Mouse (Mus musculus) MEL (cell line): ENCODE measurements around the gene Olfr1161. TPM values are rescaled to one million over a fixed set of nuclear protein-coding genes. Genes with fewer than 3 reads are reported as not detected.
"Not testable (repeated sequence)": the region's sequence is repeated elsewhere in the genome, so short reads cannot be mapped to it uniquely, and the experiment has no call there.

Source experiments
- DNase-seq: peaks from one replicate; pipeline ENCODE4 v3.0.0; 2011; ENCODE audit warnings: low read depth, low spot score
- H3K27ac ChIP-seq: 2 replicates; pipeline ENCODE4 v1.5.1; 2012; ENCODE audit warnings: low read depth, mild to moderate bottlenecking, control low read depth, low read length, moderate library complexity; ENCODE audit not compliant: control insufficient read depth
- H3K27me3 ChIP-seq, 2 experiments: fragments of 150-350 bp in 1 of 2; sonication (generic) in 1 of 2; 2 replicates each; pipeline ENCODE4 v1.6.1; 2012; ENCODE audit warnings: low read length in 2 of 2, mild to moderate bottlenecking in 2 of 2, improper control_type of control experiment in 1 of 2, moderate library complexity in 1 of 2; ENCODE audit not compliant: insufficient read depth in 2 of 2, control insufficient read depth in 1 of 2
- H3K36me3 ChIP-seq, 2 experiments: 2 replicates each; pipeline ENCODE4 v1.6.1; 2012 to 2014; ENCODE audit warnings: low read length in 2 of 2, improper control_type of control experiment in 1 of 2, inconsistent platforms in 1 of 2, mild to moderate bottlenecking in 1 of 2; ENCODE audit not compliant: insufficient read depth in 2 of 2, control insufficient read depth in 1 of 2
- H3K4me1 ChIP-seq, 2 experiments: fragments of 150-350 bp in 1 of 2; sonication (generic) in 1 of 2; 2 replicates each; pipeline ENCODE4 v1.6.1; 2012; ENCODE audit warnings: low read length in 2 of 2, improper control_type of control experiment in 1 of 2, mild to moderate bottlenecking in 1 of 2; ENCODE audit not compliant: insufficient read depth in 2 of 2, control insufficient read depth in 1 of 2
- H3K4me3 ChIP-seq, 2 experiments: fragments of 150-350 bp in 1 of 2; sonication (generic) in 1 of 2; 2 replicates each; pipeline ENCODE4 v1.5.1; 2012; ENCODE audit warnings: low read depth in 2 of 2, low read length in 2 of 2, mild to moderate bottlenecking in 2 of 2, moderate library complexity in 2 of 2, control low read depth in 1 of 2, improper control_type of control experiment in 1 of 2; ENCODE audit not compliant: control insufficient read depth in 1 of 2, insufficient read depth in 1 of 2
- H3K79me2 ChIP-seq: 2 replicates; pipeline ENCODE4 v1.6.1; 2012; ENCODE audit warnings: mild to moderate bottlenecking, low read length, moderate library complexity; ENCODE audit not compliant: control insufficient read depth, poor library complexity, insufficient read depth
- H3K9ac ChIP-seq: 2 replicates; pipeline ENCODE4 v1.6.1; 2012; ENCODE audit warnings: low read depth, mild to moderate bottlenecking, control low read depth, low read length, moderate library complexity; ENCODE audit not compliant: control insufficient read depth, poor library complexity, severe bottlenecking
- H3K9me3 ChIP-seq: fragments of 150-350 bp; sonication (generic); replicated peaks from 2 replicates; pipeline ENCODE4 v1.6.1; 2012; ENCODE audit warnings: mild to moderate bottlenecking, low read length, improper control_type of control experiment, moderate library complexity; ENCODE audit not compliant: insufficient read depth
- BHLHE40 ChIP-seq: IDR thresholded peaks from 2 replicates; pipeline ENCODE4 v1.6.1; 2012; ENCODE audit warnings: low read depth, mild to moderate bottlenecking, inconsistent platforms, low read length, improper control_type of control experiment, borderline replicate concordance
- CHD2 ChIP-seq: IDR thresholded peaks from 2 replicates; pipeline ENCODE4 v1.6.1; 2011; ENCODE audit warnings: low read length, improper control_type of control experiment
- ETS1 ChIP-seq: IDR thresholded peaks from 2 replicates; pipeline ENCODE4 v1.6.1; 2012; ENCODE audit warnings: low read depth, mild to moderate bottlenecking, inconsistent platforms, low read length, improper control_type of control experiment, moderate library complexity
- GABPA ChIP-seq: IDR thresholded peaks from 2 replicates; pipeline ENCODE4 v1.6.1; 2012; ENCODE audit warnings: low read depth, mild to moderate bottlenecking, inconsistent platforms, low read length, improper control_type of control experiment, moderate library complexity
- MEF2A ChIP-seq: IDR thresholded peaks from 2 replicates; pipeline ENCODE4 v1.6.1; 2014; ENCODE audit warnings: low read depth, mild to moderate bottlenecking, inconsistent platforms, low read length, improper control_type of control experiment; ENCODE audit not compliant: poor library complexity, insufficient replicate concordance, severe bottlenecking; ENCODE audit errors: extremely low read depth
- MYB ChIP-seq: IDR thresholded peaks from 2 replicates; pipeline ENCODE4 v1.6.1; 2011; ENCODE audit warnings: mild to moderate bottlenecking, low read depth, low read length, improper control_type of control experiment
- POLR2A ChIP-seq, 2 experiments: IDR thresholded peaks; 2 replicates each; pipeline ENCODE4 v1.6.1; 2011 to 2012; ENCODE audit warnings: low read length in 2 of 2, mild to moderate bottlenecking in 2 of 2, control low read depth in 1 of 2, improper control_type of control experiment in 1 of 2, low read depth in 1 of 2, moderate library complexity in 1 of 2; ENCODE audit not compliant: control insufficient read depth in 1 of 2, insufficient read depth in 1 of 2, poor library complexity in 1 of 2
- POLR2AphosphoS2 ChIP-seq: IDR thresholded peaks from 2 replicates; pipeline ENCODE4 v1.6.1; 2011; ENCODE audit warnings: low read length, improper control_type of control experiment
- POLR2AphosphoS5 ChIP-seq: IDR thresholded peaks from 2 replicates; pipeline ENCODE4 v1.6.1; 2012; ENCODE audit warnings: low read depth, borderline replicate concordance, mild to moderate bottlenecking, inconsistent platforms, low read length, moderate library complexity, mixed read lengths
- TAL1 ChIP-seq: IDR thresholded peaks from 2 replicates; pipeline ENCODE4 v1.6.1; 2012; ENCODE audit warnings: mild to moderate bottlenecking, inconsistent platforms, low read length, moderate library complexity, mixed read lengths
- TBP ChIP-seq: IDR thresholded peaks from 2 replicates; pipeline ENCODE4 v1.8.0; 2011; ENCODE audit warnings: low read depth, low read length, improper control_type of control experiment
- UBTF ChIP-seq: IDR thresholded peaks from 2 replicates; pipeline ENCODE4 v1.6.1; 2012; ENCODE audit warnings: low read depth, mild to moderate bottlenecking, inconsistent platforms, low read length, improper control_type of control experiment, moderate library complexity, borderline replicate concordance; ENCODE audit not compliant: insufficient read depth
- ZC3H11A ChIP-seq: IDR thresholded peaks from 2 replicates; pipeline ENCODE4 v1.6.1; 2012; ENCODE audit warnings: low read depth, mild to moderate bottlenecking, inconsistent platforms, low read length, improper control_type of control experiment
- ZNF384 ChIP-seq: IDR thresholded peaks from 2 replicates; pipeline ENCODE4 v1.6.1; 2012; ENCODE audit warnings: low read depth, mild to moderate bottlenecking, inconsistent platforms, low read length, improper control_type of control experiment
- polyA plus RNA-seq, 2 experiments: library from polyadenylated mRNA; stranded (reverse) in 1 of 2; unstranded in 1 of 2; fragments of >175 nt in 1 of 2; fragments of >200 nt in 1 of 2; gene quantifications; 2 replicates each; pipeline versions ENCODE4 v1.2.1 to v1.2.4; 2012; ENCODE audit warnings: low replicate concordance in 2 of 2, low read depth in 1 of 2; ENCODE audit not compliant: insufficient read length in 2 of 2, insufficient read depth in 1 of 2, missing spikeins in 1 of 2
- total RNA-seq: library from RNA; depleted of rRNA; stranded (reverse); fragments of 300-350 nt; gene quantifications from 2 replicates; pipeline ENCODE4 v1.2.3, GENCODE M21; 2012; rRNA removed

Gene Olfr1161
- not detected in 2 replicates for total RNA-seq
- not detected for polyA plus RNA-seq

DNA sequence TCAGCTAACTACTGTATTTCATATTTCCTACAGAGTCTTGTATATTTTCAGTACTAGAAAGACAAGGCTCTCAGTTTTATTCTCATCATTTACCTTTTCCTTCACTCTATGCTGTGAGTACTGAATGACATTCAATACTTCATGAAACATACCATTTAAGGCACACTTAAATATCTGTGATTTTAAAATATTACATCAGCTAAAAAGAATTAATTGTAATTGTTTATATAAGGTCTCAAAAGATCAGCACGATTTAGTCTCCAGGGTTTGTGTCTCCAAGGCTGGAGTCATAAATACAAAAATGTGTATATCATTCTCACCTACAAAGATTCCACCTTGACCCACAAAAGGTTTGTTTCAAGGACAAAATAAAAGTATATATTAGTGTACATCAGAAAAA, at the start of gene Olfr1161:
TSS of gene Olfr1161 (plus strand) at position 301 of the 400 bp plus-strand sequence.
- not testable (repeated sequence) for H3K36me3 ChIP-seq, H3K27me3 ChIP-seq, H3K27ac ChIP-seq

DNA sequence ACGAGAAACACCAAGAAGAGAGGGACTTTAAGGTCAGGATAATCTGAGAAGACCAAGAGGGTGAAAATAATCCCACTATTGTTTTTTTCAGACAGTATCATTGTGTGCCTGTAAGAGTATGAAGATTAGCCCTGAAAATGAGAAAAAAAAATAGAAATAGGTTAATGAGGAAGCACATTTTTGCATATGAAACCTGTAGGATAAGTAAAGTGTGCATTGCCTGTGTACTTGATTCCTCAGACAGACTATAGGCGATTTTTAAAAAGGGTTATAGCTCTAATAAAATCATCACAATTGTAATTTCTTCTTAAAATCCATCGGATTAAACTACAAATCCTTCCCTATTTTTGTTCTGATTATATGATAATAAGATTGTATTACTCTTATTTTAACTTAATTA, 48.0 kb upstream of the Olfr1161 start, which contains the start of gene Olfr74:
TSS of gene Olfr74 (minus strand) at position 101 of the 400 bp plus-strand sequence.
- H3K36me3 ChIP-seq, result no peaks in the 10 kb centered on the region
- H3K4me3 ChIP-seq, result no peak within 1 kb of the TSS
- no peak for DNase-seq
- no peak for TF ChIP-seq CHD2
- H3K9me3 ChIP-seq, result no peaks in the 10 kb centered on the region
- no peak within 1 kb of the TSS for H3K9ac ChIP-seq
- H3K27me3 ChIP-seq, result no peaks in the 10 kb centered on the region
- no peaks in the 10 kb centered on the region for H3K79me2 ChIP-seq
- H3K27ac ChIP-seq, result no peak within 1 kb of the TSS
- no peaks in the 10 kb centered on the region for H3K4me1 ChIP-seq

More for the DNA sequence above, at the start of gene Olfr1161:
- not testable (repeated sequence) for H3K4me1 ChIP-seq, H3K79me2 ChIP-seq, H3K4me3 ChIP-seq, DNase-seq, H3K9me3 ChIP-seq, H3K9ac ChIP-seq

DNA sequence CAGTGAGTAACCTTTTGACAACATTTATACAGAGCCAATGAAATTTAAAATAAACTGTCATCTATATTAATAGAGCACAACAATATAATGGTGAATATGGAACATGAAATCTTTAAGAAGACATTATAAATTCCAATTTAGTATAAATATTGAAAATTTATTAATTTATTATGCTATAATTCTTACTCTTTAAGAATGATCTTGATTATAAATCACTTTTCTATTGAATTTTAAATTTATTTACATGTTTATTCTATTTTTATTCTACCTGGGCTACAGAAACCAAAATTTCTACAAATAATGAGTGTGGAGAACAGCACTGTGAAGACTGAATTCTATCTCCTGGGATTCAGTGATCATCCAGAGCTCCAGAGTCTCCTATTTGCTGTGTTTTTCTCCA, 32.8 kb upstream of the Olfr1161 start, which contains the start of gene Olfr1158:
TSS of gene Olfr1158 (plus strand) at position 301 of the 400 bp plus-strand sequence.
- Histone ChIP-seq H3K36me3 (no peaks in the 10 kb centered on the region), H3K4me3 (no peak within 1 kb of the TSS), H3K4me1 (no peaks in the 10 kb centered on the region), H3K9ac (no peak within 1 kb of the TSS), H3K79me2 (no peaks in the 10 kb centered on the region), H3K9me3 (no peaks in the 10 kb centered on the region), H3K27ac (no peak within 1 kb of the TSS), H3K27me3 (no peaks in the 10 kb centered on the region)
- no peak for TF ChIP-seq POLR2AphosphoS2
- TF ChIP-seq ZC3H11A, result no peak
- TF ChIP-seq UBTF, result no peak
- TF ChIP-seq CHD2, result no peak
- TF ChIP-seq POLR2AphosphoS5, result no peak
- TF ChIP-seq ZNF384, result no peak
- no peak for DNase-seq

DNA sequence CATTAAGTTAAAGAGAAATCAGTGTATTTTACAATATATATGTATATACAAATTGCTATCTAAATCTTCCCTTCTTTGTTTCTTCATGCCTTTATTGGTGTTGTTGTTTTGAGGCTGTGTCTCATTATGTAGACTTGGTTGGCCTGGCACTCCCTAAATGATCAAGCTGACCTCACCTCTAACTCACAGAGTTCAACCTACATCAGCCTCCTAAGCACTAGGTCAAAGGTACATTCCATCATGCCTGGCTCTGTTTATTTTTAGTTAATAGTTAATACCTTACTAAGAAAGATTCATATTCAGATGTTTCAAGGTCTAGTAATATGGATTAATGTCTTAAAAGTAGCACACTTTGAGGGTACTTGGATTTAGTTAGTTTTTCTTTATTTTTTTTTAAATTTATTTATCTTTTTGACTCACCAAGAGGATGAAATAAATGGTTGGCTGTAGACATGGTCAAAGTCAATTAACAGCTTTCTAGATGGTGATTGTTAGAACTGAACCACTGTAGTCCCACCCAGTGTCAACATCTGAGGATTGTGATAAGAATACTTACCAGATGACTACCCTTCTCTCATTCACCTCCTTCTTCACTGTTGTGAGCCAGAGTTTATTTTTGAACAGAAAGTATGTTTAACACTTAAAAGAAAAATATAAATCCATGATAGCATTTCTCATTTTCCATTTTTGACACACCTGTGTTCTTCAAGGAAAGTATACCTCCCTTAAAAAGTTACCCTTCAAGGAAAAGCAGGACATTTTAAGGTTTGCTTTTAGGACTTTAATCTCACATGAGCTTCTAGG, 14.9 kb upstream of the Olfr1161 start, which contains the start of gene Olfr1160:
TSS of gene Olfr1160 (minus strand) at position 754 of the 804 bp plus-strand sequence.
- Histone ChIP-seq H3K27me3 (no peaks in the 10 kb centered on the region), H3K4me3 (no peak within 1 kb of the TSS), H3K9me3 (no peaks in the 10 kb centered on the region), H3K4me1 (no peaks in the 10 kb centered on the region), H3K27ac (no peak within 1 kb of the TSS), H3K79me2 (no peaks in the 10 kb centered on the region), H3K36me3 (no peaks in the 10 kb centered on the region), H3K9ac (no peak within 1 kb of the TSS)
- no peak for TF ChIP-seq POLR2AphosphoS5
- no peak for TF ChIP-seq GABPA
- no peak for TF ChIP-seq POLR2A (IDR thresholded peaks at IDR 0.05; ENCODE audit: control insufficient read depth in 1 of 2, insufficient read depth in 1 of 2, low read depth in 1 of 2, low read length in 2 of 2, poor library complexity in 1 of 2)
- TF ChIP-seq MYB, result no peak
- no peak for TF ChIP-seq BHLHE40
- no peak for TF ChIP-seq MEF2A
- no peak for TF ChIP-seq TAL1
- no peak for TF ChIP-seq TBP
- TF ChIP-seq POLR2AphosphoS2, result no peak
- TF ChIP-seq ETS1, result no peak
- no peak for DNase-seq
